Mouse (Mus musculus): ENCODE measurements around the gene Actr6. TPM values are rescaled to one million over a fixed set of nuclear protein-coding genes. Genes with fewer than 3 reads are reported as not detected.

Gene Actr6
- polyA plus RNA-seq (2015; fragmentation: Nextera tagmentation; extraction: Ambion mirVana), result 47.7 and 55.6 TPM in 2 replicates

GRCm38 (mm10) chr10:89732001-89732794 is at the start of gene Actr6:
Gene Actr6, minus strand, starts transcription at chr10:89732295.
- Histone ChIP-seq H3K27ac (peak within 1 kb of the TSS; percentile 80), H3K9me3 (no peaks in the 10 kb centered on the region), H3K4me1 (peaks cover 19% of the 10 kb centered on the region), H3K36me3 (replicated peaks) (no peaks in the 10 kb centered on the region), H3K4me3 (peak within 1 kb of the TSS; percentile 58), H3K9ac (peak within 1 kb of the TSS; percentile 72), H3K27me3 (replicated peaks) (no peaks in the 10 kb centered on the region), H3K4me2 (peak within 1 kb of the TSS; percentile 68)
- ATAC-seq (replicated peaks), result peak; percentile 100
- WGBS, result 2% methylated on average over 49 of the region's 49 CpGs

GRCm38 (mm10) chr10:89776029-89776428 is 43.9 kb upstream of the Actr6 start:
- H3K4me3 ChIP-seq, result no peak overlapping the region
- H3K27ac ChIP-seq, result no peak overlapping the region
- H3K4me1 ChIP-seq, result no peaks in the 10 kb centered on the region
- H3K9ac ChIP-seq, result no peak overlapping the region
- H3K4me2 ChIP-seq, result no peak overlapping the region
- H3K36me3 ChIP-seq (replicated peaks), result 0 out of 2 replicates have a peak, but pooled peaks cover 3% of the 10 kb centered on the region
- no peaks in the 10 kb centered on the region for H3K9me3 ChIP-seq
- H3K27me3 ChIP-seq (replicated peaks), result no peaks in the 10 kb centered on the region
- no peak for ATAC-seq (replicated peaks)
- 94% methylated on average over 6 of the region's 6 CpGs for WGBS

- Histone ChIP-seq H3K4me3 (no peak overlapping the region), H3K4me1 (no peaks in the 10 kb centered on the region), H3K9me3 (no peaks in the 10 kb centered on the region), H3K9ac (no peak overlapping the region), H3K27ac (no peak overlapping the region), H3K36me3 (replicated peaks) (no peaks in the 10 kb centered on the region), H3K4me2 (no peak overlapping the region), H3K27me3 (replicated peaks) (no peaks in the 10 kb centered on the region)
- 56% methylated on average over 2 of the region's 2 CpGs for WGBS
- no peak for ATAC-seq (replicated peaks)
Observed at GRCm38 (mm10) chr10:89771894-89772293, 39.8 kb upstream of the Actr6 start.

GRCm38 (mm10) chr10:89769096-89769495 is 37.0 kb upstream of the Actr6 start:
- Histone ChIP-seq H3K36me3 (replicated peaks) (no peaks in the 10 kb centered on the region), H3K4me3 (no peak overlapping the region), H3K4me1 (no peaks in the 10 kb centered on the region), H3K27me3 (replicated peaks) (no peaks in the 10 kb centered on the region), H3K9me3 (no peaks in the 10 kb centered on the region), H3K9ac (no peak overlapping the region), H3K4me2 (no peak overlapping the region), H3K27ac (no peak overlapping the region)
- 92% methylated on average over 4 of the region's 4 CpGs for WGBS
- no peak for ATAC-seq (replicated peaks)

- Histone ChIP-seq H3K4me2 (no peak overlapping the region), H3K36me3 (replicated peaks) (no peaks in the 10 kb centered on the region), H3K4me1 (no peaks in the 10 kb centered on the region), H3K9me3 (no peaks in the 10 kb centered on the region), H3K9ac (no peak overlapping the region), H3K27ac (no peak overlapping the region), H3K4me3 (no peak overlapping the region), H3K27me3 (replicated peaks) (no peaks in the 10 kb centered on the region)
- no peak for ATAC-seq (replicated peaks)
- WGBS, result 79% methylated on average over 7 of the region's 7 CpGs
Observed at GRCm38 (mm10) chr10:89768352-89769020, 36.4 kb upstream of the Actr6 start.

- no peaks in the 10 kb centered on the region for H3K36me3 ChIP-seq (replicated peaks)
- H3K9me3 ChIP-seq, result no peaks in the 10 kb centered on the region
- ATAC-seq (replicated peaks), result no peak
- 93% methylated on average over 11 of the region's 11 CpGs for WGBS
- H3K4me1 ChIP-seq, result no peaks in the 10 kb centered on the region
- H3K27ac ChIP-seq, result no peak overlapping the region
- H3K4me2 ChIP-seq, result no peak overlapping the region
- H3K27me3 ChIP-seq (replicated peaks), result no peaks in the 10 kb centered on the region
- H3K9ac ChIP-seq, result no peak overlapping the region
- no peak overlapping the region for H3K4me3 ChIP-seq
Observed at GRCm38 (mm10) chr10:89765790-89766714, 34.0 kb upstream of the Actr6 start.

- H3K9me3 ChIP-seq, result no peaks in the 10 kb centered on the region
- no peaks in the 10 kb centered on the region for H3K27me3 ChIP-seq (replicated peaks)
- no peak overlapping the region for H3K9ac ChIP-seq
- no peak overlapping the region for H3K27ac ChIP-seq
- no peaks in the 10 kb centered on the region for H3K4me1 ChIP-seq
- no peak overlapping the region for H3K4me2 ChIP-seq
- no peaks in the 10 kb centered on the region for H3K36me3 ChIP-seq (replicated peaks)
- WGBS, result 88% methylated on average over 9 of the region's 9 CpGs
- ATAC-seq (replicated peaks), result no peak
- no peak overlapping the region for H3K4me3 ChIP-seq
Observed at GRCm38 (mm10) chr10:89764457-89765121, 32.5 kb upstream of the Actr6 start.

- Histone ChIP-seq H3K27me3 (replicated peaks) (no peaks in the 10 kb centered on the region), H3K4me3 (no peak overlapping the region), H3K4me2 (no peak overlapping the region), H3K27ac (no peak overlapping the region), H3K4me1 (no peaks in the 10 kb centered on the region), H3K9me3 (no peaks in the 10 kb centered on the region), H3K9ac (no peak overlapping the region), H3K36me3 (replicated peaks) (no peaks in the 10 kb centered on the region)
- 90% methylated on average over 5 of the region's 5 CpGs for WGBS
- ATAC-seq (replicated peaks), result no peak
Observed at GRCm38 (mm10) chr10:89760772-89761171, 28.7 kb upstream of the Actr6 start.

GRCm38 (mm10) chr10:89755231-89755630 is 23.1 kb upstream of the Actr6 start:
- Histone ChIP-seq H3K4me3 (no peak overlapping the region), H3K9ac (no peak overlapping the region), H3K27ac (no peak overlapping the region), H3K4me1 (no peaks in the 10 kb centered on the region), H3K36me3 (replicated peaks) (no peaks in the 10 kb centered on the region), H3K4me2 (no peak overlapping the region), H3K27me3 (replicated peaks) (no peaks in the 10 kb centered on the region), H3K9me3 (no peaks in the 10 kb centered on the region)
- WGBS, result 95% methylated on average over 4 of the region's 4 CpGs
- no peak for ATAC-seq (replicated peaks)

GRCm38 (mm10) chr10:89751069-89751468 is 19.0 kb upstream of the Actr6 start:
- H3K27ac ChIP-seq, result no peak overlapping the region
- no peak overlapping the region for H3K9ac ChIP-seq
- no peak overlapping the region for H3K4me3 ChIP-seq
- peaks cover 9% of the 10 kb centered on the region for H3K4me1 ChIP-seq
- no peaks in the 10 kb centered on the region for H3K9me3 ChIP-seq
- WGBS, result 82% methylated on average over 5 of the region's 5 CpGs
- H3K27me3 ChIP-seq (replicated peaks), result no peaks in the 10 kb centered on the region
- H3K4me2 ChIP-seq, result no peak overlapping the region
- no peak for ATAC-seq (replicated peaks)
- H3K36me3 ChIP-seq (replicated peaks), result no peaks in the 10 kb centered on the region

- no peaks in the 10 kb centered on the region for H3K27me3 ChIP-seq (replicated peaks)
- no peak overlapping the region for H3K4me3 ChIP-seq
- no peaks in the 10 kb centered on the region for H3K36me3 ChIP-seq (replicated peaks)
- no peak for ATAC-seq (replicated peaks)
- H3K9ac ChIP-seq, result no peak overlapping the region
- no peak overlapping the region for H3K27ac ChIP-seq
- no peak overlapping the region for H3K4me2 ChIP-seq
- no peaks in the 10 kb centered on the region for H3K9me3 ChIP-seq
- WGBS, result 86% methylated on average over 2 of the region's 2 CpGs
- H3K4me1 ChIP-seq, result peaks cover 15% of the 10 kb centered on the region
Observed at GRCm38 (mm10) chr10:89748619-89749018, 16.5 kb upstream of the Actr6 start.

GRCm38 (mm10) chr10:89747911-89748310 is 15.8 kb upstream of the Actr6 start:
- Histone ChIP-seq H3K4me3 (no peak overlapping the region), H3K9ac (no peak overlapping the region), H3K4me2 (no peak overlapping the region), H3K27ac (no peak overlapping the region), H3K9me3 (no peaks in the 10 kb centered on the region), H3K36me3 (replicated peaks) (no peaks in the 10 kb centered on the region), H3K4me1 (peaks cover 15% of the 10 kb centered on the region), H3K27me3 (replicated peaks) (no peaks in the 10 kb centered on the region)
- ATAC-seq (replicated peaks), result no peak
- WGBS, result 100% methylated on average over 1 of the region's 1 CpGs
